Mouse (Mus musculus): ENCODE results near the gene Cks1b. TPM values are rescaled to one million over a fixed set of nuclear protein-coding genes. Genes with fewer than 3 reads are reported as not detected.
A peak's percentile ranks its signal among the peaks of the same experiment; 100 is the strongest.
"Not testable (repeated sequence)": the region's sequence is repeated elsewhere in the genome, so short reads cannot be mapped to it uniquely, and the experiment has no call there.

Cks1b gene
- polyA plus RNA-seq, 1 experiment, result 16.5 TPM

DNA sequence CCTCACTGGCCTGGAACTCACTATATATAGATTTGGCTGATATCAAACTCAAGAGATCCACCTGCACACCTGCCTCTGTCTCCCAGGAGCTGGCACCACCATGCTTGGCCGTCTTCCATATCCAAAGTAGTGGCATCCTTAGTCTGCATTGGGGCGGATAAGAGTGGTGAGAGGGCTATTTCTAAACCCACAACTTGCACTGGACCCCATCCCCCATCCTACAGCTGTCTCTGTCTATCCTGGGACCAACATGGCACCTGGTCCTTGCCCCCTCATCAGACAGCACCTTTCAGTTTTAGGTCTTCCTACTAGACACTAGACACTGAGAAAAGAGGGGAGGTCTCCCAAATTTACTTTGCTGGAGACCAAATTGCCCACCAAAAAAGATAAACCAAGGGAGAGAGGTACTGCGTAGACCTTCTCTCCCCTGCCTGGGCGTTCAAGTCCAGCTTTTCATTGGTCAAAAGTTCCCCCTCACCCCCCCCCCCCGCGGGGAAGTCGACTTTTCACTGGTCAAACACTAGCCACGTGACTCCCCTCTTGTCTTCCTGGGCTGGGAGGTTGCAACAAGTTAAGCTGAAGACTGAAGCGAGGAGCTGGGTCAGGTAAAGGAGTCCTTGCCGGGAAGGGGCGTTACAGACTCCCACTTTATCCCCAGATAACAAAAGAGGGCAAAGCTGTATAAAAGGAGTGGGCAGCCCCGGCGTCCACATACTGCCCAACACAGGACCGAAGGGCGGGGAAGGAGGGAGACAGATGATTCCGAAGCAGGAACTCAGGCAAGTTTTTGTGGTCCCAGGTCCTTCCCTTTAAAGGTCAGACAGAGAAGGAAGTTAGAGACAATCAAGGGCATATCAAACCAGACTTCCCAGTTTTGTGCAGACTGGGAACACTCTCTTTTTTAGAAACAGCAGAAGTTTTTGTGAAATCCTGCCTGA, 18.3 kb upstream of the Cks1b start, which contains the start of gene Pbxip1:
Pbxip1 (plus strand) TSS at position 531 of the 938 bp plus-strand sequence.
- H3K4me1 ChIP-seq (ENCODE audit: control insufficient read depth, insufficient read depth, low read length), result peaks cover 21% of the 10 kb centered on the region

GRCm38 (mm10) chr3:89435041-89435440, 16.9 kb upstream of the Cks1b start:
- peaks cover 26% of the 10 kb centered on the region for H3K4me1 ChIP-seq (ENCODE audit: control insufficient read depth, insufficient read depth, low read length)
- H3K27ac ChIP-seq (ENCODE audit: control insufficient read depth, insufficient read depth, low read depth, low read length), result no peak overlapping the region
- no peak for TF ChIP-seq POLR2A (IDR thresholded peaks at IDR 0.05; ENCODE audit: control insufficient read depth, low read depth, low read length)
- TF ChIP-seq CTCF (IDR thresholded peaks at IDR 0.05; ENCODE audit: control insufficient read depth, insufficient read depth, insufficient replicate concordance, low read depth, low read length), result no peak
- no peaks in the 10 kb centered on the region for H3K27me3 ChIP-seq (ENCODE audit: control insufficient read depth, insufficient read depth, low read length)
- no peaks in the 10 kb centered on the region; the same call in 1 of the 2 replicates for H3K36me3 ChIP-seq (ENCODE audit: control insufficient read depth, insufficient read depth, low read length)
- no peak overlapping the region for H3K4me3 ChIP-seq (ENCODE audit: control insufficient read depth, low read depth, low read length)

More for the DNA sequence above, 18.3 kb upstream of the Cks1b start, which contains the start of gene Pbxip1:
- Histone ChIP-seq H3K36me3 (ENCODE audit: control insufficient read depth, insufficient read depth, low read length) (no peaks in the 10 kb centered on the region; the same call in 1 of the 2 replicates), H3K27me3 (ENCODE audit: control insufficient read depth, insufficient read depth, low read length) (no peaks in the 10 kb centered on the region), H3K4me3 (ENCODE audit: control insufficient read depth, low read depth, low read length) (peak within 1 kb of the TSS; percentile 91), H3K27ac (ENCODE audit: control insufficient read depth, insufficient read depth, low read depth, low read length) (peak within 1 kb of the TSS; percentile 73)
- TF ChIP-seq CTCF (IDR thresholded peaks at IDR 0.05; ENCODE audit: control insufficient read depth, insufficient read depth, insufficient replicate concordance, low read depth, low read length) (no peak), POLR2A (IDR thresholded peaks at IDR 0.05; ENCODE audit: control insufficient read depth, low read depth, low read length) (no peak)

DNA sequence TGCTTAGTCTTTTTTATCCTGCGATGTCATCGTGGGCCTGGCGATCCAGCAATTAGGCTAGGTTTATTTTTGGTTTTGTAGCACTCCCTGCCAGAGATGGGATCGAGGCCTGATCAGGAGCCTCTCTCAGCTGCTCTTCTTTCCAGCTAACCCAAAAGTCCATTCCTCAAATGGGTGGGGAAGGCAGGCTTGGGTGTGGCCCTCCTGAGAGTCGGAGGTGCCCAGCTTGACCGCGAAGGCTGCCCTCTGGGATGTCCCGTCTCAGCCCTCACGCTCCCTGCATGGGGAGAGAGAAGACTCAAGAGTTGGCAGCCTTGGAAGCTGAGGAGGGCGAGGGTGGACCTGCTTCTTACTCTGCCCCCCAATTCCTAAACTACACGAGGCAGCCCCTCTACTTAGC, 16.3 kb upstream of the Cks1b start:
- H3K27ac ChIP-seq (ENCODE audit: control insufficient read depth, insufficient read depth, low read depth, low read length), result no peak overlapping the region
- TF ChIP-seq POLR2A (IDR thresholded peaks at IDR 0.05; ENCODE audit: control insufficient read depth, low read depth, low read length), result no peak
- no peaks in the 10 kb centered on the region for H3K27me3 ChIP-seq (ENCODE audit: control insufficient read depth, insufficient read depth, low read length)
- H3K36me3 ChIP-seq (ENCODE audit: control insufficient read depth, insufficient read depth, low read length), result no peaks in the 10 kb centered on the region; the same call in 1 of the 2 replicates
- no peak overlapping the region for H3K4me3 ChIP-seq (ENCODE audit: control insufficient read depth, low read depth, low read length)
- peaks cover 26% of the 10 kb centered on the region for H3K4me1 ChIP-seq (ENCODE audit: control insufficient read depth, insufficient read depth, low read length)

DNA sequence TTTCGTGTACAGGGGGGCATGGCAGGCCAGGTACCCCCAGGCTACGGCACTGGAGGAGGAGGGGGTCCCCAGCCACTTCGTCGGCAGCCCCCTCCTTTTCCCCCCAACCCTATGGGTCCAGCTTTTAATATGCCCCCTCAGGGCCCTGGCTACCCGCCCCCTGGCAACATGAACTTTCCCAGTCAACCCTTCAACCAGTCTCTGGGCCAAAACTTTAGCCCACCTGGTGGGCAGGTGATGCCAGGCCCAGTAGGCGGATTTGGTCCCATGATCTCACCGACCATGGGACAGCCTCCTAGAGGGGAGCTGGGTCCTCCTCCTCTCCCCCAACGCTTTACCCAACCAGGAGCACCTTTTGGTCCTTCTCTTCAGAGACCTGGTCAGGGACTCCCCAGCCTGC, 14.4 kb upstream of the Cks1b start:
- Histone ChIP-seq H3K27ac (ENCODE audit: control insufficient read depth, insufficient read depth, low read depth, low read length) (no peak overlapping the region), H3K36me3 (ENCODE audit: control insufficient read depth, insufficient read depth, low read length) (no peaks in the 10 kb centered on the region; the same call in 1 of the 2 replicates), H3K27me3 (ENCODE audit: control insufficient read depth, insufficient read depth, low read length) (no peaks in the 10 kb centered on the region), H3K4me3 (ENCODE audit: control insufficient read depth, low read depth, low read length) (no peak overlapping the region; the same call in 1 of the 2 replicates), H3K4me1 (ENCODE audit: control insufficient read depth, insufficient read depth, low read length) (peaks cover 22% of the 10 kb centered on the region)
- TF ChIP-seq CTCF (IDR thresholded peaks at IDR 0.05; ENCODE audit: control insufficient read depth, insufficient read depth, insufficient replicate concordance, low read depth, low read length) (no peak), POLR2A (IDR thresholded peaks at IDR 0.05; ENCODE audit: control insufficient read depth, low read depth, low read length) (no peak)

- H3K4me3 ChIP-seq (ENCODE audit: control insufficient read depth, low read depth, low read length), result peak within 1 kb of the TSS; percentile 96
- H3K27me3 ChIP-seq (ENCODE audit: control insufficient read depth, insufficient read depth, low read length), result no peaks in the 10 kb centered on the region
- H3K27ac ChIP-seq (ENCODE audit: control insufficient read depth, insufficient read depth, low read depth, low read length), result peak within 1 kb of the TSS; percentile 89
- H3K4me1 ChIP-seq (ENCODE audit: control insufficient read depth, insufficient read depth, low read length), result peaks cover 7% of the 10 kb centered on the region
- no peaks in the 10 kb centered on the region; the same call in 1 of the 2 replicates for H3K36me3 ChIP-seq (ENCODE audit: control insufficient read depth, insufficient read depth, low read length)
- TF ChIP-seq CTCF (IDR thresholded peaks at IDR 0.05; ENCODE audit: control insufficient read depth, insufficient read depth, insufficient replicate concordance, low read depth, low read length), result no peak
- TF ChIP-seq POLR2A (IDR thresholded peaks at IDR 0.05; ENCODE audit: control insufficient read depth, low read depth, low read length), result peak; percentile 64
Measured at GRCm38 (mm10) chr3:89430171-89431159, 12.3 kb upstream of the Cks1b start, which contains the start of gene Pygo2. Pygo2 (plus strand) TSS chr3:89430214.

- H3K4me3 ChIP-seq (ENCODE audit: control insufficient read depth, low read depth, low read length); H3K36me3 ChIP-seq (ENCODE audit: control insufficient read depth, insufficient read depth, low read length); H3K27me3 ChIP-seq (ENCODE audit: control insufficient read depth, insufficient read depth, low read length); H3K27ac ChIP-seq (ENCODE audit: control insufficient read depth, insufficient read depth, low read depth, low read length); H3K4me1 ChIP-seq (ENCODE audit: control insufficient read depth, insufficient read depth, low read length): not testable (repeated sequence)
Measured at GRCm38 (mm10) chr3:89429021-89429420, 10.8 kb upstream of the Cks1b start.

- Histone ChIP-seq H3K36me3 (ENCODE audit: control insufficient read depth, insufficient read depth, low read length) (no peaks in the 10 kb centered on the region; the same call in none of the 2 replicates), H3K27me3 (ENCODE audit: control insufficient read depth, insufficient read depth, low read length) (no peaks in the 10 kb centered on the region), H3K27ac (ENCODE audit: control insufficient read depth, insufficient read depth, low read depth, low read length) (no peak overlapping the region), H3K4me3 (ENCODE audit: control insufficient read depth, low read depth, low read length) (no peak overlapping the region), H3K4me1 (ENCODE audit: control insufficient read depth, insufficient read depth, low read length) (peaks cover 12% of the 10 kb centered on the region)
- TF ChIP-seq CTCF (IDR thresholded peaks at IDR 0.05; ENCODE audit: control insufficient read depth, insufficient read depth, insufficient replicate concordance, low read depth, low read length) (no peak), POLR2A (IDR thresholded peaks at IDR 0.05; ENCODE audit: control insufficient read depth, low read depth, low read length) (no peak)
Measured at GRCm38 (mm10) chr3:89425876-89426275, 7.7 kb upstream of the Cks1b start.

Data from testis, adult 2 months (tissue).